Mouse (Mus musculus) intestine, postnatal 0 days (tissue): Measurements from ENCODE around the gene Mutyh. TPM values are rescaled to one million over a fixed set of nuclear protein-coding genes. Genes with fewer than 3 reads are reported as not detected.

Experiments used
- ATAC-seq: fragments of 200-750 bp; cut with Nextera tagmentation; 2 replicates; pipeline ENCODE4 v1.8.0; 2017; ENCODE audit warnings: mild to moderate bottlenecking, moderate TSS enrichment, moderate library complexity
- H3K27ac ChIP-seq: fragments of 300-500 bp; sonication (generic); 2 replicates; pipeline ENCODE4 v1.5.1; 2014; ENCODE audit warnings: mild to moderate bottlenecking, low read depth, low read length, moderate library complexity
- H3K27me3 ChIP-seq: fragments of 300-500 bp; sonication (generic); replicated peaks from 2 replicates; pipeline ENCODE4 v1.6.1; 2014; ENCODE audit warnings: low read length, mixed read lengths; ENCODE audit not compliant: control insufficient read depth, insufficient read depth
- H3K36me3 ChIP-seq: fragments of 300-500 bp; sonication (generic); 2 replicates; pipeline ENCODE4 v1.6.1; 2014; ENCODE audit warnings: mild to moderate bottlenecking, moderate library complexity; ENCODE audit not compliant: control insufficient read depth, insufficient read depth
- H3K4me1 ChIP-seq: fragments of 300-500 bp; sonication (generic); replicated peaks from 2 replicates; pipeline ENCODE4 v1.6.1; 2014; ENCODE audit warnings: antibody characterized with exemption, low read length, mixed read lengths; ENCODE audit not compliant: control insufficient read depth, insufficient read depth
- H3K4me2 ChIP-seq: fragments of 300-500 bp; sonication (generic); replicated peaks from 2 replicates; pipeline ENCODE4 v1.6.1; 2014; ENCODE audit warnings: low read depth, mild to moderate bottlenecking, moderate library complexity
- H3K4me3 ChIP-seq: fragments of 300-500 bp; sonication (generic); 2 replicates; pipeline ENCODE4 v1.5.1; 2014; ENCODE audit warnings: low read depth, low read length
- H3K9ac ChIP-seq: fragments of 300-500 bp; sonication (generic); 2 replicates; pipeline ENCODE4 v1.6.1; 2014; ENCODE audit warnings: mild to moderate bottlenecking, low read depth, low read length
- H3K9me3 ChIP-seq: fragments of 300-500 bp; sonication (generic); 2 replicates; pipeline ENCODE4 v1.6.1; 2016; ENCODE audit warnings: mixed run types; ENCODE audit not compliant: control insufficient read depth
- CTCF ChIP-seq: sonication (generic); IDR thresholded peaks from 2 replicates; pipeline ENCODE4 v1.5.1; 2016; ENCODE audit warnings: low read depth, mild to moderate bottlenecking, control low read depth, antibody characterized with exemption, moderate library complexity
- WGBS: fragments of 180-500 bp; shearing (Covaris S2); extraction: QIAGEN DNeasy Blood & Tissue Kit; methylation state at CpG from one replicate; pipeline ENCODE4 v1.1.7; 2014; 5-methylcytosine and 5-hydroxymethylcytosine counted together
- polyA plus RNA-seq: library from polyadenylated mRNA; unstranded; fragments of >200 nt; fragmentation: Nextera tagmentation; extraction: Ambion mirVana; gene quantifications from 2 replicates; pipeline ENCODE4 v1.2.1, GENCODE M21; 2015

Mutyh gene
- polyA plus RNA-seq, 1 experiment from 2014 or later: 2.9 TPM

DNA sequence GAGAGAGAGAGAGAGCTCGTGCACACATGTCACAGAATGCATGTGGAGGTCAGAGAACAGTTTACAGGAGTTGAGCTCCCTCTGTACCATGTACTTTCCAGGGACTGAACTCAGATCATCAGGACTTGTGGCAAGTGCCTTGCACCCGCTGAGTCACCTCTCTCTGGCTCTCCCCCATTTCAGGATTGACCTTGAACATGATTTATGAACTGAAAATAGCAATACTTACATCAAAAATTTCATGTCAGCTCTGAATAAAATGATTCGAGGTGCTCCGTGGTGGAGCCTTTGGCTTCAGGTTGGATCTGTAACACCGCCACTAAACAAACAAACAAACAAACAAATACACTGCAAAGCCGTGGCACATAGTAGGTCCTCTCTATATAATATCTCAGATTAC, 33.3 kb downstream of the Mutyh start:
- no peak overlapping the region for H3K4me3 ChIP-seq
- no peak overlapping the region for H3K27ac ChIP-seq
- no peak overlapping the region for H3K4me2 ChIP-seq
- no peaks in the 10 kb centered on the region; the same call in 1 of the 2 replicates for H3K4me1 ChIP-seq
- no peak for TF ChIP-seq CTCF
- WGBS: 83% methylated on average over 6 of the region's 6 CpGs
- H3K9me3 ChIP-seq: no peaks in the 10 kb centered on the region
- no peaks in the 10 kb centered on the region for H3K27me3 ChIP-seq
- no peak for ATAC-seq
- H3K36me3 ChIP-seq: no peaks in the 10 kb centered on the region
- H3K9ac ChIP-seq: no peak overlapping the region

DNA sequence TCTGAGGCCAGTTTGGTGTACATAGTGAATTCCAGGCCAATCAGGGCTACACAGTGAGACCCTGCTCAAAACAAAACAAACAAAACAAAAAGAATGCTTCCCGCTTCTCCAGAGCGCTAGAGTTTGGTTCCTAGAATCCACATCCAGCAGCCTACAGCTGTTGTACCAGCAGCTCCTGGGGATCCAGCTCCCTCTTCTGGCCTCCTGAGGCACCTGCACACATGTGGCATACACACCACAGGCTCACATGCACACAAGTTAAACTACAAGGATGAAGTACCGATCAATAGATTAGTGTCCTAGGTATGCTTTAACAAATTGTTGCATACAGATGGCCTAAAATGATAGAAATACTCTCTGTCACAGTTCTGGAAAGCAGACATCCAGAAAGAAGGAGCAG, 36.8 kb downstream of the Mutyh start:
- Histone ChIP-seq H3K27ac (no peak overlapping the region), H3K4me2 (no peak overlapping the region), H3K4me3 (no peak overlapping the region), H3K9ac (no peak overlapping the region), H3K9me3 (no peaks in the 10 kb centered on the region), H3K27me3 (no peaks in the 10 kb centered on the region), H3K4me1 (no peaks in the 10 kb centered on the region), H3K36me3 (no peaks in the 10 kb centered on the region)
- TF ChIP-seq CTCF: 0 out of 2 replicates have a peak, but pooled peaks have one; percentile 22
- ATAC-seq: no peak
- whole genome bisulfite sequencing: 95% methylated on average over 3 of the region's 3 CpGs

DNA sequence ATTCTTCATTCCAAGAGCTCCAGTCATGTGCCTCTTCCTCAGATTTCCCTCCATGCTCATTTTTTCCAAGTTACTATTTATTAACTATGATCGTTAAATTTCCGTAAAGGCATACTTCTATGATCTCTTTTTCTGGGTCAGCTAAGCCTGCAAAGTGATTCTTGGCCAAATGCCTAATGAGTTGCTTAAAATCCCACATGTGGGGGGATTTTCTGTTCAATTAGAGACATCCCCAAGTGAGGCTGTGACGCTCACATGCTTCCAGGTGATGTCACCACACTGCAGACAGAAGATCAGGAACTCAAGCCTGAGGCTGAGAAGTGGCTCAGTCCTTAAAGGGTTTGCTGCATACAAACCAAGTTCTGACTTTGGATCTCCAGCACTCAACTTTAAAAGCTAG, 42.4 kb downstream of the Mutyh start:
- Histone ChIP-seq H3K9ac (no peak overlapping the region), H3K9me3 (no peaks in the 10 kb centered on the region), H3K27me3 (no peaks in the 10 kb centered on the region), H3K36me3 (no peaks in the 10 kb centered on the region), H3K4me1 (no peaks in the 10 kb centered on the region), H3K4me3 (no peak overlapping the region), H3K27ac (no peak overlapping the region), H3K4me2 (no peak overlapping the region)
- no peak for ATAC-seq
- TF ChIP-seq CTCF: no peak
- WGBS: 73% methylated on average over 3 of the region's 3 CpGs

GRCm38 (mm10) chr4:116854286-116854685, 46.8 kb downstream of the Mutyh start:
- no peaks in the 10 kb centered on the region; the same call in 1 of the 2 replicates for H3K4me1 ChIP-seq
- no peak overlapping the region for H3K9ac ChIP-seq
- H3K4me3 ChIP-seq: no peak overlapping the region
- H3K4me2 ChIP-seq: no peak overlapping the region
- H3K9me3 ChIP-seq: no peaks in the 10 kb centered on the region
- ATAC-seq: no peak
- no peak overlapping the region for H3K27ac ChIP-seq
- no peaks in the 10 kb centered on the region for H3K27me3 ChIP-seq
- no peak for TF ChIP-seq CTCF
- 44% methylated on average over 2 of the region's 2 CpGs for WGBS
- H3K36me3 ChIP-seq: no peaks in the 10 kb centered on the region

DNA sequence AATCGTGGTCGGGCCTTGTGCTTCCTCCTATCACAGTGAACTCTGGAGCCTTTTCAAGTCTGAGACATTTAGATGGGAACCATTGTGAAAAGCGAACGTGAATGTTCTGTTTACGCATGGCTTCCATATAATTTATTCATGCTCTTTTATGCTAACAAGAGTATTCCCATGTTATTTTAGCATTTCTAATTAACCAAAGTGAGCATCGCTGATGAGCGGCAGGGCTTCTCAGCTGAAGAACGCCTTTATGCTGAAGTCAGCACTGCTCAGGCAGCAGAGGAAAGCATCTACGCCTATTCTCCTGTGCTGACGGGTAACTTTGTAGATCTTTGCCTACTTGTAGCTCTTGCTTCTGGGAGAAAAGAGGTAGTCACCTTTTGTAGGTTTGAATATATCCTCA, 49.7 kb downstream of the Mutyh start:
- no peaks in the 10 kb centered on the region for H3K36me3 ChIP-seq

GRCm38 (mm10) chr4:116859711-116860110, 52.2 kb downstream of the Mutyh start:
- no peak overlapping the region for H3K27ac ChIP-seq
- no peaks in the 10 kb centered on the region for H3K27me3 ChIP-seq
- H3K4me1 ChIP-seq: no peaks in the 10 kb centered on the region; the same call in 1 of the 2 replicates
- H3K9ac ChIP-seq: no peak overlapping the region
- no peak for TF ChIP-seq CTCF
- H3K9me3 ChIP-seq: no peaks in the 10 kb centered on the region
- H3K4me2 ChIP-seq: 0 out of 2 replicates have a peak overlapping the region, but pooled peaks have one; percentile 13
- no peaks in the 10 kb centered on the region for H3K36me3 ChIP-seq
- no peak overlapping the region for H3K4me3 ChIP-seq
- 37% methylated on average over 5 of the region's 5 CpGs for WGBS
- peak; percentile 83 for ATAC-seq

More for the DNA sequence above, 49.7 kb downstream of the Mutyh start:
- Histone ChIP-seq H3K9me3 (no peaks in the 10 kb centered on the region), H3K27ac (no peak overlapping the region), H3K4me2 (no peak overlapping the region), H3K27me3 (no peaks in the 10 kb centered on the region), H3K4me3 (no peak overlapping the region), H3K9ac (no peak overlapping the region), H3K4me1 (no peaks in the 10 kb centered on the region; the same call in 1 of the 2 replicates)
- 92% methylated on average over 10 of the region's 10 CpGs for WGBS
- no peak for ATAC-seq
- no peak for TF ChIP-seq CTCF

DNA sequence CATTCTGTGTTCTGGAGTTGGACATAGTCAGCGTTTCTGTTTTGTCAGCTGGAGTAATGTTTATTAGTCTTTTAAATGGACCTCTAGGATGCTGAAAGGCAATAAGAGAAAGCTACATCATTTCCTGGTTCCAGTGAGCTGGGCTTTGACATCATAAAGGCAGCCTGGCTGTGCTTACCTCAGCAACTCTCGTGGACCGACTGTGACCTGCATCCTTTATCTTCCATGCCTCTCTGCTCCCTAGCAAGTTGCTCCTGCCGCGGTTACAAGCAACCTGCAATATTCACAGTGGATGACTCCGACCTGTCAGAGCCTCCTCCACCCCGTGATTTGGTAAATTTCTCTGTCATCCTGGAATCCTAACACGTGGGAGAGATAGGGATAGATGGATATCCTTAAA, 54.5 kb downstream of the Mutyh start:
- Histone ChIP-seq H3K4me3 (no peak overlapping the region), H3K9me3 (no peaks in the 10 kb centered on the region), H3K4me2 (no peak overlapping the region), H3K27ac (no peak overlapping the region), H3K9ac (no peak overlapping the region), H3K27me3 (no peaks in the 10 kb centered on the region), H3K36me3 (no peaks in the 10 kb centered on the region), H3K4me1 (no peaks in the 10 kb centered on the region; the same call in 1 of the 2 replicates)
- 50% methylated on average over 8 of the region's 8 CpGs for WGBS
- no peak for TF ChIP-seq CTCF
- ATAC-seq: peak; percentile 65

Other genes starting within 250 kb of the Mutyh start
- gene Ccdc17, start 211.1 kb upstream of the Mutyh start, polyA plus RNA-seq: 4.1 and 6.1 TPM in 2 replicates
- gene Nasp, start 179.8 kb upstream of the Mutyh start, polyA plus RNA-seq: 36.9 and 38.6 TPM in 2 replicates
- gene Akr1a1, start 156.0 kb upstream of the Mutyh start, polyA plus RNA-seq: 860 and 870 TPM in 2 replicates
- gene Prdx1, start 122.2 kb upstream of the Mutyh start, polyA plus RNA-seq: 1,180 and 1,265 TPM in 2 replicates
- 5.9 and 6.3 TPM in 2 replicates for gene Mmachc, start 99.3 kb upstream of the Mutyh start, polyA plus RNA-seq
- gene Ccdc163, start 99.2 kb upstream of the Mutyh start, polyA plus RNA-seq: 9.1 and 11.3 TPM in 2 replicates
- 6.6 and 6.9 TPM in 2 replicates for gene Tesk2, start 86.8 kb upstream of the Mutyh start, polyA plus RNA-seq
- 13.3 and 14.7 TPM in 2 replicates for gene Toe1, start 83 bp upstream of the Mutyh start, polyA plus RNA-seq
- 0.51 and 0.99 TPM in 2 replicates for gene Hpdl, start 14.0 kb downstream of the Mutyh start, polyA plus RNA-seq
- 1.9 and 2.1 TPM in 2 replicates for gene Zswim5, start 69.7 kb downstream of the Mutyh start, polyA plus RNA-seq
- gene Urod, start 186.7 kb downstream of the Mutyh start, polyA plus RNA-seq: 53.9 and 56.9 TPM in 2 replicates
- gene Hectd3, start 187.6 kb downstream of the Mutyh start, polyA plus RNA-seq: 25.1 and 25.7 TPM in 2 replicates
- 16.1 TPM in 2 replicates for gene Eif2b3, start 211.7 kb downstream of the Mutyh start, polyA plus RNA-seq